In genomic region chr12:24708824-24709218, GRCm38 (mm10) we compare ENCODE assay signal across 8 mouse cellular contexts. TPM values are rescaled to one million over a fixed set of nuclear protein-coding genes. Genes with fewer than 3 reads are reported as not detected.
A peak's percentile ranks its signal among the peaks of the same experiment; 100 is the strongest.
DNase-seq lines count a peak whose midpoint lies in the region; ATAC-seq and TF ChIP-seq lines count a peak whose summit lies in the region.

No protein-coding gene starts in this region.

- no peaks in the 10 kb centered on the region; the same call in 1 of the 2 replicates for H3K36me3 ChIP-seq in liver, adult 2 months (ENCODE audit: control insufficient read depth, insufficient read depth, low read length)
- peaks cover 31% of the 10 kb centered on the region for H3K36me3 ChIP-seq in embryonic facial prominence, embryonic 12.5 days
- H3K36me3 ChIP-seq in intestine, embryonic 14.5 days (ENCODE audit: control insufficient read depth, insufficient read depth, low read length), result peaks cover 33% of the 10 kb centered on the region
- 0 out of 2 replicates have a peak, but pooled peaks cover 4% of the 10 kb centered on the region for H3K36me3 ChIP-seq in neural tube, embryonic 13.5 days

- H3K27ac ChIP-seq in liver, adult 2 months (replicated peaks; ENCODE audit: insufficient read depth, low read depth, low read length), result no peak overlapping the region
- H3K27ac ChIP-seq in embryonic facial prominence, embryonic 12.5 days, result peak overlapping the region; percentile 87
- peak overlapping the region; percentile 80; the same call in 1 of the 2 replicates for H3K27ac ChIP-seq in intestine, embryonic 14.5 days (ENCODE audit: low read depth)
- no peak overlapping the region for H3K27ac ChIP-seq in neural tube, embryonic 13.5 days (replicated peaks)

- no peak for TF ChIP-seq POLR2A in liver, adult 2 months (IDR thresholded peaks at IDR 0.05; ENCODE audit: extremely low read depth, insufficient read depth, low read length)

- H3K4me3 ChIP-seq in liver, adult 2 months (ENCODE audit: insufficient read depth, low read depth, low read length), result peak overlapping the region; percentile 68
- H3K4me3 ChIP-seq in embryonic facial prominence, embryonic 12.5 days, result peak overlapping the region; percentile 94
- peak overlapping the region; percentile 91 for H3K4me3 ChIP-seq in intestine, embryonic 14.5 days (ENCODE audit: low read depth, low read length)
- H3K4me3 ChIP-seq in neural tube, embryonic 13.5 days, result peak overlapping the region; percentile 85

- H3K9ac ChIP-seq in liver, adult 2 months (ENCODE audit: low read depth, low read length), result peak overlapping the region; percentile 20; the same call in 1 of the 2 replicates
- peak overlapping the region; percentile 85 for H3K9ac ChIP-seq in embryonic facial prominence, embryonic 12.5 days
- H3K9ac ChIP-seq in intestine, embryonic 14.5 days (ENCODE audit: low read length), result peak overlapping the region; percentile 83
- H3K9ac ChIP-seq in neural tube, embryonic 13.5 days, result peak overlapping the region; percentile 79

- H3K4me1 ChIP-seq in liver, adult 2 months (ENCODE audit: control insufficient read depth, insufficient read depth, low read length), result peaks cover 9% of the 10 kb centered on the region
- peaks cover 25% of the 10 kb centered on the region; the same call in 1 of the 2 replicates for H3K4me1 ChIP-seq in embryonic facial prominence, embryonic 12.5 days
- peaks cover 22% of the 10 kb centered on the region for H3K4me1 ChIP-seq in intestine, embryonic 14.5 days (replicated peaks; ENCODE audit: control insufficient read depth, insufficient read depth, low read length)
- H3K4me1 ChIP-seq in neural tube, embryonic 13.5 days (replicated peaks), result peaks cover 35% of the 10 kb centered on the region

- 4% methylated on average over 17 of the region's 17 CpGs for WGBS in liver, adult 2 months
- under 1% methylated on average over 17 of the region's 17 CpGs for WGBS in embryonic facial prominence, embryonic 12.5 days
- 0% methylated on average over 17 of the region's 17 CpGs for WGBS in intestine, embryonic 14.5 days
- WGBS in neural tube, embryonic 13.5 days, result under 1% methylated on average over 17 of the region's 17 CpGs

- H3K4me2 ChIP-seq in embryonic facial prominence, embryonic 12.5 days (replicated peaks), result peak overlapping the region; percentile 90
- peak overlapping the region; percentile 62 for H3K4me2 ChIP-seq in intestine, embryonic 14.5 days (ENCODE audit: low read length)
- H3K4me2 ChIP-seq in neural tube, embryonic 13.5 days, result peak overlapping the region; percentile 74

- no peak for DNase-seq in liver, adult 2 months (ENCODE audit: extremely low read depth, low read depth, low spot score)
- DNase-seq in liver, result no peak
- no peak for DNase-seq in intestine, embryonic 14.5 days (ENCODE audit: low spot score)
- no peak for DNase-seq in ovary, postnatal 36 days (ENCODE audit: low spot score)
- no peak for DNase-seq in kidney, postnatal 36 days

- H3K27me3 ChIP-seq in liver, adult 2 months (ENCODE audit: control insufficient read depth, insufficient read depth, low read length), result no peaks in the 10 kb centered on the region
- H3K27me3 ChIP-seq in embryonic facial prominence, embryonic 12.5 days, result no peaks in the 10 kb centered on the region
- H3K27me3 ChIP-seq in intestine, embryonic 14.5 days (replicated peaks; ENCODE audit: control insufficient read depth, insufficient read depth, low read length), result no peaks in the 10 kb centered on the region
- H3K27me3 ChIP-seq in neural tube, embryonic 13.5 days, result peaks cover 15% of the 10 kb centered on the region

- no peaks in the 10 kb centered on the region for H3K79me2 ChIP-seq in liver, adult 2 months (ENCODE audit: control insufficient read depth, insufficient read depth, low read length)

- no peaks in the 10 kb centered on the region for H3K9me3 ChIP-seq in embryonic facial prominence, embryonic 12.5 days
- no peaks in the 10 kb centered on the region for H3K9me3 ChIP-seq in intestine, embryonic 14.5 days (ENCODE audit: control insufficient read depth, low read length)
- H3K9me3 ChIP-seq in neural tube, embryonic 13.5 days, result no peaks in the 10 kb centered on the region

- no peak for ATAC-seq in embryonic facial prominence, embryonic 12.5 days (ENCODE audit: insufficient number of reproducible peaks, insufficient read depth, low FRiP score, low TSS enrichment)
- ATAC-seq in intestine, embryonic 14.5 days (replicated peaks; ENCODE audit: low FRiP score, low TSS enrichment, low read depth), result no peak
- ATAC-seq in neural tube, embryonic 13.5 days (ENCODE audit: low read depth), result no peak
- ATAC-seq in activated CD4-positive, CD25-positive, alpha-beta regulatory T cell, adult 4 months, result no peak

- TF ChIP-seq CTCF in liver, adult 2 months (IDR thresholded peaks at IDR 0.05; ENCODE audit: low read depth, low read length), result no peak

RNA-seq across cellular contexts. Expression of gene Rrm2, which starts 0.8 kb away (rescaled TPM):
- total RNA-seq in liver, adult 2 months (2014; rRNA removed), result 2.8 and 3.8 TPM in 2 replicates
- polyA plus RNA-seq in liver, adult 2 months (2012; rRNA removed), result 0.80 TPM in 2 replicates
- 289 and 307 TPM in 2 replicates for polyA plus RNA-seq in embryonic facial prominence, embryonic 12.5 days (2016; fragmentation: Nextera tagmentation; extraction: Ambion mirVana)
- 160 and 162 TPM in 2 replicates for polyA plus RNA-seq in intestine, embryonic 14.5 days (2014; fragmentation: Nextera tagmentation; extraction: Ambion mirVana)
- 52.2 and 62.1 TPM in 2 replicates for polyA plus RNA-seq in neural tube, embryonic 13.5 days (2015; fragmentation: Nextera tagmentation; extraction: Ambion mirVana)
- polyA plus RNA-seq in activated CD4-positive, CD25-positive, alpha-beta regulatory T cell, adult 4 months (2017; shearing (Covaris generic)), result 100 to 1,000 TPM; 134 to 174 TPM

RNA-seq across cellular contexts. Expression of gene Cys1, which starts 27.2 kb away (rescaled TPM):
- total RNA-seq in liver, adult 2 months (2014; rRNA removed), result 2.8 and 3.1 TPM in 2 replicates
- polyA plus RNA-seq in liver, adult 2 months (2012; rRNA removed), result 4.3 and 5.3 TPM in 2 replicates
- polyA plus RNA-seq in embryonic facial prominence, embryonic 12.5 days (2016; fragmentation: Nextera tagmentation; extraction: Ambion mirVana), result 2.6 and 2.7 TPM in 2 replicates
- 2.1 and 2.6 TPM in 2 replicates for polyA plus RNA-seq in intestine, embryonic 14.5 days (2014; fragmentation: Nextera tagmentation; extraction: Ambion mirVana)
- 1.8 and 2.1 TPM in 2 replicates for polyA plus RNA-seq in neural tube, embryonic 13.5 days (2015; fragmentation: Nextera tagmentation; extraction: Ambion mirVana)
- polyA plus RNA-seq in activated CD4-positive, CD25-positive, alpha-beta regulatory T cell, adult 4 months (2017; shearing (Covaris generic)), result under 1 TPM in 1 of 2 experiments, not detected in 1; 0.60 TPM

RNA-seq across cellular contexts. Expression of gene Klf11, which starts 57.7 kb away (rescaled TPM):
- 5.9 and 9.9 TPM in 2 replicates for total RNA-seq in liver, adult 2 months (2014; rRNA removed)
- polyA plus RNA-seq in liver, adult 2 months (2012; rRNA removed), result 2.8 and 3.5 TPM in 2 replicates
- polyA plus RNA-seq in embryonic facial prominence, embryonic 12.5 days (2016; fragmentation: Nextera tagmentation; extraction: Ambion mirVana), result 13.6 and 13.8 TPM in 2 replicates
- polyA plus RNA-seq in intestine, embryonic 14.5 days (2014; fragmentation: Nextera tagmentation; extraction: Ambion mirVana), result 12.5 and 15.2 TPM in 2 replicates
- polyA plus RNA-seq in neural tube, embryonic 13.5 days (2015; fragmentation: Nextera tagmentation; extraction: Ambion mirVana), result 14.9 and 16.9 TPM in 2 replicates
- polyA plus RNA-seq in activated CD4-positive, CD25-positive, alpha-beta regulatory T cell, adult 4 months (2017; shearing (Covaris generic)), result 1 to 10 TPM; 2.0 to 2.1 TPM

Comparison
In these comparisons a context has a peak if more than half of its experiments do, and no peak if none do; other contexts are left out.
1. H3K27ac ChIP-seq: peak in embryonic facial prominence, embryonic 12.5 days (single experiment) and intestine, embryonic 14.5 days (single experiment); none in liver, adult 2 months (single experiment) and neural tube, embryonic 13.5 days (single experiment).
2. H3K9ac ChIP-seq: peak in every context shown above with its lines; median percentile 85 in embryonic facial prominence, embryonic 12.5 days; 83 in intestine, embryonic 14.5 days; 79 in neural tube, embryonic 13.5 days; 20 in liver, adult 2 months.
3. RNA of gene Rrm2, which starts 0.8 kb away (polyA plus RNA-seq): 289 to 307 TPM in embryonic facial prominence, embryonic 12.5 days, 134 to 174 TPM in activated CD4-positive, CD25-positive, alpha-beta regulatory T cell, adult 4 months, 160 to 162 TPM in intestine, embryonic 14.5 days and 52.2 to 62.1 TPM in neural tube, embryonic 13.5 days; 0.80 TPM in liver, adult 2 months; every median in the first group is over 10 times any median in the second.
4. Peak in every context shown above with its lines, with median percentiles within 50 percentile points of each other: H3K4me3 ChIP-seq and H3K4me2 ChIP-seq.